Mouse (Mus musculus) frontal cortex, postnatal 25 days (tissue): Measurements from ENCODE around the gene Cyth1.

Experiments used
- DNase-seq, 2 experiments: peaks; one replicate each; pipeline ENCODE4 v3.0.0; 2022; ENCODE audit warnings: low spot score in 2 of 2

Cyth1 gene

GRCm38 (mm10) chr11:118152964-118153363, 95.4 kb downstream of the Cyth1 start:
- no peak for DNase-seq

GRCm38 (mm10) chr11:118151423-118152180, 96.8 kb downstream of the Cyth1 start:
- DNase-seq = no peak

GRCm38 (mm10) chr11:118150115-118150701, 98.2 kb downstream of the Cyth1 start:
- peak; percentile 54 to 65 for DNase-seq

GRCm38 (mm10) chr11:118147877-118148637, 100.3 kb downstream of the Cyth1 start:
- DNase-seq = no peak

- DNase-seq = no peak
These were observed 101.9 kb downstream of the Cyth1 start for GRCm38 (mm10) chr11:118146446-118146845.

GRCm38 (mm10) chr11:118145771-118146351, 102.5 kb downstream of the Cyth1 start:
- DNase-seq = no peak

- DNase-seq = no peak
These were observed 103.3 kb downstream of the Cyth1 start for GRCm38 (mm10) chr11:118145092-118145491.

GRCm38 (mm10) chr11:118143731-118144130, 104.7 kb downstream of the Cyth1 start:
- DNase-seq = no peak

- no peak for DNase-seq
These were observed 105.7 kb downstream of the Cyth1 start for GRCm38 (mm10) chr11:118142547-118143165.

- DNase-seq = no peak
These were observed 107.4 kb downstream of the Cyth1 start for GRCm38 (mm10) chr11:118140771-118141565.

GRCm38 (mm10) chr11:118138347-118138746, 110.0 kb downstream of the Cyth1 start:
- no peak for DNase-seq

GRCm38 (mm10) chr11:118136172-118136632, 112.2 kb downstream of the Cyth1 start:
- DNase-seq = no peak

GRCm38 (mm10) chr11:118135271-118135670, 113.1 kb downstream of the Cyth1 start:
- no peak for DNase-seq

GRCm38 (mm10) chr11:118133752-118134169, 114.6 kb downstream of the Cyth1 start:
- DNase-seq = no peak

GRCm38 (mm10) chr11:118133133-118133751, 115.2 kb downstream of the Cyth1 start:
- DNase-seq = no peak

GRCm38 (mm10) chr11:118132136-118132535, 116.3 kb downstream of the Cyth1 start:
- DNase-seq = no peak

GRCm38 (mm10) chr11:118130534-118130933, 117.9 kb downstream of the Cyth1 start, which contains the start of gene Dnah17:
Gene Dnah17, minus strand, starts transcription at chr11:118130634.
- DNase-seq = no peak

GRCm38 (mm10) chr11:118129812-118130211, 118.6 kb downstream of the Cyth1 start:
- DNase-seq = no peak

GRCm38 (mm10) chr11:118121592-118121991, 126.8 kb downstream of the Cyth1 start:
- no peak for DNase-seq

GRCm38 (mm10) chr11:118118777-118119176, 129.6 kb downstream of the Cyth1 start:
- no peak for DNase-seq
